Mouse (Mus musculus) erythroblast, embryonic 14.5 days (primary cell): ENCODE data around the gene Sf3a1. TPM values are rescaled to one million over a fixed set of nuclear protein-coding genes. Genes with fewer than 3 reads are reported as not detected.
"Not testable (repeated sequence)": the region's sequence is repeated elsewhere in the genome, so short reads cannot be mapped to it uniquely, and the experiment has no call there.

ENCODE experiments used
- H3K27me3 ChIP-seq: 2 replicates; pipeline ENCODE4 v1.6.1; 2012; ENCODE audit warnings: inconsistent platforms; ENCODE audit not compliant: control insufficient read depth
- H3K36me3 ChIP-seq: 2 replicates; pipeline ENCODE4 v1.6.1; 2012; ENCODE audit warnings: mild to moderate bottlenecking, inconsistent platforms; ENCODE audit not compliant: control insufficient read depth
- H3K4me1 ChIP-seq: 2 replicates; pipeline ENCODE4 v1.6.1; 2012; ENCODE audit warnings: inconsistent platforms; ENCODE audit not compliant: control insufficient read depth
- H3K4me3 ChIP-seq: replicated peaks from 2 replicates; pipeline ENCODE3; 2012; ENCODE audit warnings: moderate library complexity, mild to moderate bottlenecking, inconsistent platforms
- H3K9me3 ChIP-seq: 2 replicates; pipeline ENCODE4 v1.6.1; 2012; ENCODE audit warnings: low read length, inconsistent platforms, mixed read lengths; ENCODE audit not compliant: control insufficient read depth
- GATA1 ChIP-seq: IDR thresholded peaks from 2 replicates; pipeline ENCODE4 v1.6.1; 2012; ENCODE audit warnings: low read length, inconsistent platforms, mixed read lengths
- TAL1 ChIP-seq: IDR thresholded peaks from 3 replicates; pipeline ENCODE4 v1.6.1; 2012; ENCODE audit warnings: low read length, inconsistent platforms, mixed read lengths
- polyA plus RNA-seq: library from polyadenylated mRNA; stranded (reverse); fragments of >175 nt; gene quantifications from 2 replicates; pipeline ENCODE4 v1.2.3, GENCODE M21; 2012

Sf3a1 gene
- polyA plus RNA-seq, 1 experiment: 6.6 TPM

GRCm38 (mm10) chr11:4118081-4118921 lies 41.8 kb upstream of the Sf3a1 start:
- TF ChIP-seq TAL1: no peak
- TF ChIP-seq GATA1: no peak
- Histone ChIP-seq H3K36me3 (peaks cover 6% of the 10 kb centered on the region; the same call in 1 of the 2 replicates), H3K4me3 (peak overlapping the region; percentile 69), H3K27me3 (peaks cover 53% of the 10 kb centered on the region), H3K9me3 (no peaks in the 10 kb centered on the region; the same call in 1 of the 2 replicates), H3K4me1 (peaks cover 58% of the 10 kb centered on the region)

GRCm38 (mm10) chr11:4119635-4120034 lies 40.5 kb upstream of the Sf3a1 start:
- Histone ChIP-seq H3K9me3 (peaks cover 2% of the 10 kb centered on the region; the same call in 1 of the 2 replicates), H3K4me1 (peaks cover 61% of the 10 kb centered on the region), H3K27me3 (peaks cover 53% of the 10 kb centered on the region), H3K4me3 (no peak overlapping the region), H3K36me3 (peaks cover 5% of the 10 kb centered on the region; the same call in 1 of the 2 replicates)
- TF ChIP-seq GATA1: no peak
- no peak for TF ChIP-seq TAL1

GRCm38 (mm10) chr11:4121691-4122090 lies 38.5 kb upstream of the Sf3a1 start:
- Histone ChIP-seq H3K36me3 (no peaks in the 10 kb centered on the region), H3K9me3 (peaks cover 4% of the 10 kb centered on the region), H3K4me1 (peaks cover 50% of the 10 kb centered on the region), H3K27me3 (peaks cover 50% of the 10 kb centered on the region), H3K4me3 (no peak overlapping the region)
- no peak for TF ChIP-seq GATA1
- no peak for TF ChIP-seq TAL1

- Histone ChIP-seq H3K4me1 (peaks cover 45% of the 10 kb centered on the region), H3K4me3 (no peak overlapping the region)
These were observed 37.9 kb upstream of the Sf3a1 start for GRCm38 (mm10) chr11:4122226-4122625.

GRCm38 (mm10) chr11:4122742-4123579 lies 37.2 kb upstream of the Sf3a1 start, which contains the start of gene Sec14l2:
Gene Sec14l2 (minus strand): TSS chr11:4123415.
- Histone ChIP-seq H3K27me3 (peaks cover 37% of the 10 kb centered on the region), H3K9me3 (peaks cover 8% of the 10 kb centered on the region), H3K4me1 (peaks cover 44% of the 10 kb centered on the region), H3K36me3 (no peaks in the 10 kb centered on the region; the same call in 1 of the 2 replicates), H3K4me3 (peak within 1 kb of the TSS; percentile 29)
- TF ChIP-seq GATA1: no peak
- TF ChIP-seq TAL1: no peak

More at GRCm38 (mm10) chr11:4122226-4122625, 37.9 kb upstream of the Sf3a1 start:
- peaks cover 44% of the 10 kb centered on the region for H3K27me3 ChIP-seq
- H3K9me3 ChIP-seq: peaks cover 8% of the 10 kb centered on the region
- H3K36me3 ChIP-seq: no peaks in the 10 kb centered on the region; the same call in 1 of the 2 replicates
- TF ChIP-seq GATA1 (no peak), TAL1 (no peak)

GRCm38 (mm10) chr11:4123922-4124321 lies 36.2 kb upstream of the Sf3a1 start:
- H3K4me1 ChIP-seq: peaks cover 40% of the 10 kb centered on the region
- no peak overlapping the region for H3K4me3 ChIP-seq
- H3K27me3 ChIP-seq: peaks cover 27% of the 10 kb centered on the region
- no peaks in the 10 kb centered on the region; the same call in 1 of the 2 replicates for H3K36me3 ChIP-seq
- H3K9me3 ChIP-seq: peaks cover 8% of the 10 kb centered on the region
- no peak for TF ChIP-seq GATA1
- TF ChIP-seq TAL1: no peak

GRCm38 (mm10) chr11:4127059-4127458 lies 33.1 kb upstream of the Sf3a1 start:
- Histone ChIP-seq H3K4me3 (no peak overlapping the region), H3K27me3 (no peaks in the 10 kb centered on the region; the same call in 1 of the 2 replicates), H3K36me3 (no peaks in the 10 kb centered on the region; the same call in 1 of the 2 replicates), H3K4me1 (peaks cover 51% of the 10 kb centered on the region), H3K9me3 (peaks cover 17% of the 10 kb centered on the region)
- TF ChIP-seq TAL1: no peak
- TF ChIP-seq GATA1: no peak

GRCm38 (mm10) chr11:4128461-4128860 lies 31.7 kb upstream of the Sf3a1 start:
- H3K4me3 ChIP-seq, H3K36me3 ChIP-seq, H3K27me3 ChIP-seq: not testable (repeated sequence)
- Histone ChIP-seq H3K4me1 (peaks cover 40% of the 10 kb centered on the region), H3K9me3 (peaks cover 18% of the 10 kb centered on the region)

GRCm38 (mm10) chr11:4133450-4133849 lies 26.7 kb upstream of the Sf3a1 start:
- Histone ChIP-seq H3K36me3 (peaks cover 22% of the 10 kb centered on the region), H3K4me3 (no peak overlapping the region), H3K4me1 (peaks cover 50% of the 10 kb centered on the region), H3K27me3 (no peaks in the 10 kb centered on the region), H3K9me3 (peaks cover 12% of the 10 kb centered on the region)
- TF ChIP-seq GATA1: no peak
